Mouse (Mus musculus) heart, postnatal 0 days (tissue): ENCODE data around the gene Tmem127. TPM values are rescaled to one million over a fixed set of nuclear protein-coding genes. Genes with fewer than 3 reads are reported as not detected.

ENCODE experiments used
- ATAC-seq: fragments of 200-750 bp; cut with Nextera tagmentation; 2 replicates; pipeline ENCODE4 v1.8.0; 2017; ENCODE audit warnings: low read depth, moderate number of reproducible peaks, moderate library complexity; ENCODE audit not compliant: insufficient read depth
- DNase-seq: peaks from one replicate; pipeline ENCODE4 v3.0.0-alpha.2; 2016; ENCODE audit warnings: low spot score
- H3K27ac ChIP-seq: fragments of 300-500 bp; sonication (generic); 2 replicates; pipeline ENCODE4 v1.5.1; 2014; ENCODE audit warnings: low read depth, mild to moderate bottlenecking
- H3K27me3 ChIP-seq: fragments of 300-500 bp; sonication (generic); 2 replicates; pipeline ENCODE4 v1.6.1; 2014; ENCODE audit warnings: low read length, mixed read lengths; ENCODE audit not compliant: control insufficient read depth, insufficient read depth
- H3K36me3 ChIP-seq: fragments of 300-500 bp; sonication (generic); replicated peaks from 2 replicates; pipeline ENCODE4 v1.6.1; 2014; ENCODE audit warnings: low read length, mixed read lengths; ENCODE audit not compliant: control insufficient read depth, insufficient read depth
- H3K4me1 ChIP-seq: fragments of 300-500 bp; sonication (generic); 2 replicates; pipeline ENCODE4 v1.6.1; 2014; ENCODE audit warnings: antibody characterized with exemption; ENCODE audit not compliant: control insufficient read depth, insufficient read depth
- H3K4me2 ChIP-seq: fragments of 300-500 bp; sonication (generic); 2 replicates; pipeline ENCODE4 v1.6.1; 2014; ENCODE audit warnings: low read depth, mild to moderate bottlenecking, low read length, moderate library complexity
- H3K4me3 ChIP-seq: fragments of 300-500 bp; sonication (generic); 2 replicates; pipeline ENCODE4 v1.5.1; 2014; ENCODE audit warnings: low read depth, low read length
- H3K9ac ChIP-seq: fragments of 300-500 bp; sonication (generic); replicated peaks from 2 replicates; pipeline ENCODE4 v1.6.1; 2014; ENCODE audit warnings: low read depth, low read length, mixed read lengths
- H3K9me3 ChIP-seq: fragments of 300-500 bp; sonication (generic); replicated peaks from 2 replicates; pipeline ENCODE4 v1.6.1; 2016; ENCODE audit warnings: low read length; ENCODE audit not compliant: control insufficient read depth
- CTCF ChIP-seq: IDR thresholded peaks from 2 replicates; pipeline ENCODE4 v1.5.1; 2016; ENCODE audit warnings: antibody characterized with exemption, control low read depth, low read depth
- EP300 ChIP-seq: IDR thresholded peaks from 2 replicates; pipeline ENCODE4 v1.6.1; 2016; ENCODE audit warnings: antibody characterized with exemption, low read depth
- WGBS: fragments of 180-500 bp; shearing (Covaris S2); extraction: QIAGEN DNeasy Blood & Tissue Kit; methylation state at CpG from one replicate; pipeline ENCODE4 v1.1.7; 2014; 5-methylcytosine and 5-hydroxymethylcytosine counted together
- polyA plus RNA-seq: library from polyadenylated mRNA; unstranded; fragments of >200 nt; fragmentation: Nextera tagmentation; extraction: Ambion mirVana; gene quantifications from 2 replicates; pipeline ENCODE4 v1.2.1, GENCODE M21; 2015
- total RNA-seq: library from RNA; depleted of rRNA; stranded (reverse); fragments of >200 nt; gene quantifications from 2 replicates; pipeline ENCODE4 v1.2.3, GENCODE M21; 2014; ENCODE audit warnings: low replicate concordance

Tmem127 gene
- total and polyA plus RNA-seq, 2 experiments from 2014 or later, result 22.1 to 75.3 TPM

DNA sequence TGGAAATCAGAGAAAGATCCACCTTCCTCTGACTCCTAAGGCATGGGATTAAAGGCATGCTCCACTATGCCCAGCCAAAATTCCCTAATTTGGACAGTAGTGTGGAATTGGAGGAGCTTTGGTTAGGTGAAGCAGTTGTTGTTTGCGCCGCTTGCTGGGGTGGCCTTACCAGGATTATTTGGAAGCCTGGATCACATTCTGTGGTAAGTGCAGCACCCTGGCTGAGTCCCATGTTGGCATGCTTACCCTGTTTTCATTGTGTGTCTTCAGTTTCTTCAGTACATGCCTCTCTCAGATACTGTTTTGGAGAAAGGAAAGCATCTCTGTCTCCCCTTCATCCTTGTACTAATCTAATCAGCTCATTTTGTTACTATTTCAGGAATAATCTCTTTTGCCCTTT lies 26.9 kb downstream of the Tmem127 start:
- Histone ChIP-seq H3K9me3 (no peaks in the 10 kb centered on the region), H3K4me1 (peaks cover 30% of the 10 kb centered on the region), H3K9ac (no peak overlapping the region), H3K36me3 (peaks cover 6% of the 10 kb centered on the region; the same call in 1 of the 2 replicates), H3K27me3 (no peaks in the 10 kb centered on the region), H3K27ac (peak overlapping the region; percentile 51), H3K4me3 (no peak overlapping the region), H3K4me2 (peak overlapping the region; percentile 30; the same call in 1 of the 2 replicates)
- DNase-seq (no peak), ATAC-seq (no peak)
- no peak for TF ChIP-seq CTCF
- 55% methylated on average over 2 of the region's 2 CpGs for WGBS

DNA sequence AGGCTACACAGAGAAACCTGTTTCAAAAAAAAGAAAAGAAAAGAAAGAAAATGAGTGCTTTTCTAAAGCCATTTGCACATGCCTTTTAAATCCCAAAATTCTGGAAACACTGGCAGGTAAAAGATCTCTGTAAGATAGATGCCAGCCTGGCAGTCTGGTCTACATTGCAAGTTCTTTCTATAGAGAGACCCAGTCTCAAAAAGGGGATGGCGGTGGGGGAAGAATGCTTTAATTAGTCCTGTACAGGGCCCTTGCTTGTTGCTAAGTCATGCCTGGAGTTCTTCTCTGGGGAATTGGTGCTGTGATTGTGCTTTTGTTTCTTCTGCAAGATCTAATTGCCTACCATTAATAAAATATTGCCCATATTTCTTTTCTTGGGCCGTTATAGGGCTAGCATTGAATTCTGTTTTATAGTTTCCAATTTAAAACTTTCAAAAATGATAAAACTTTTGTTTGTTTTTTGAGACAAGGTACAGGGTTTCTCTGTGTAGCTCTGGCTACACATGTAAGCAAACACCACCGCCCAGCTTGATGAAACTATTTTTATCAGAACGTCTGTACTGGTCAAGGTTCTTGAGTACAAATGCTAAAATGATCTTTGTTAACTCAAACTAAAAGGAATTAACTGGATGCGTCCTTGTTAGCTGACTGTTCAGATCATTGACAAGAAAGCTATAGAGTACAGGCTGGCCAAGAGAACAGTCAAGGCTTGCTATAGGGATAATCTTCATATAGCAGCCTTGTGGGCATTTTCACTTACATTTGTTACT lies 28.0 kb downstream of the Tmem127 start:
- H3K36me3 ChIP-seq, result peaks cover 6% of the 10 kb centered on the region; the same call in 1 of the 2 replicates
- H3K4me2 ChIP-seq, result peak overlapping the region; percentile 36
- no peaks in the 10 kb centered on the region for H3K27me3 ChIP-seq
- no peak for ATAC-seq
- 0 out of 2 replicates have a peak overlapping the region, but pooled peaks have one; percentile 15 for H3K9ac ChIP-seq
- H3K27ac ChIP-seq, result peak overlapping the region; percentile 48
- DNase-seq, result no peak
- H3K4me3 ChIP-seq, result no peak overlapping the region
- WGBS, result 49% methylated on average over 5 of the region's 5 CpGs
- TF ChIP-seq EP300 (no peak), CTCF (no peak)
- H3K4me1 ChIP-seq, result peaks cover 30% of the 10 kb centered on the region
- no peaks in the 10 kb centered on the region for H3K9me3 ChIP-seq

DNA sequence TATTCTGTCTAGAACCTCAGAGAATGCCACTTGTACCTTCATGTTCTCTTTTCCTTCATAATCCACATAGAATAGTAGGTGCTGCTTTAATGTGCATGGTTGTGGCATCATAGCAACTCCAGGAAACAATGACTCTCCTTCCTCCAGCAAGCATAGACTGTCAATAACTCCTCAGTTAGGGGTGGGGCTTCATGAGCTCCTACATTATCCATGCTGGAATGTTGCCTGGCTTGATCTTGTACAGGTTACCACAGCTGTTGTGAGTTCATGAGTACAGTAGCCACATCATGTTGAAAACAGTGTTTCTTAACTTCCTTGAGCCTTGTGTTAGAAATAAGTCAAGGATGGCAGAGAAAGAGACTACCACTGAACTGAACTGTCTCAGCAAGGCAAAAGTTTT lies 30.5 kb downstream of the Tmem127 start:
- H3K4me1 ChIP-seq, result peaks cover 20% of the 10 kb centered on the region; the same call in 1 of the 2 replicates
- H3K36me3 ChIP-seq, result no peaks in the 10 kb centered on the region

GRCm38 (mm10) chr2:127292250-127292649 lies 44.5 kb downstream of the Tmem127 start:
- Histone ChIP-seq H3K9me3 (no peaks in the 10 kb centered on the region), H3K27me3 (no peaks in the 10 kb centered on the region), H3K9ac (no peak overlapping the region), H3K4me1 (no peaks in the 10 kb centered on the region), H3K4me2 (no peak overlapping the region), H3K27ac (no peak overlapping the region), H3K36me3 (peaks cover 72% of the 10 kb centered on the region), H3K4me3 (no peak overlapping the region)
- whole genome bisulfite sequencing, result 48% methylated on average over 4 of the region's 4 CpGs
- ATAC-seq (no peak), DNase-seq (no peak)
- TF ChIP-seq EP300 (no peak), CTCF (no peak)

More for the DNA sequence above, 30.5 kb downstream of the Tmem127 start:
- no peak for TF ChIP-seq CTCF
- ATAC-seq (no peak), DNase-seq (no peak)
- H3K9me3 ChIP-seq, result no peaks in the 10 kb centered on the region
- no peak overlapping the region for H3K4me2 ChIP-seq
- no peaks in the 10 kb centered on the region for H3K27me3 ChIP-seq
- no peak overlapping the region for H3K27ac ChIP-seq
- no peak overlapping the region for H3K4me3 ChIP-seq
- no peak overlapping the region for H3K9ac ChIP-seq

DNA sequence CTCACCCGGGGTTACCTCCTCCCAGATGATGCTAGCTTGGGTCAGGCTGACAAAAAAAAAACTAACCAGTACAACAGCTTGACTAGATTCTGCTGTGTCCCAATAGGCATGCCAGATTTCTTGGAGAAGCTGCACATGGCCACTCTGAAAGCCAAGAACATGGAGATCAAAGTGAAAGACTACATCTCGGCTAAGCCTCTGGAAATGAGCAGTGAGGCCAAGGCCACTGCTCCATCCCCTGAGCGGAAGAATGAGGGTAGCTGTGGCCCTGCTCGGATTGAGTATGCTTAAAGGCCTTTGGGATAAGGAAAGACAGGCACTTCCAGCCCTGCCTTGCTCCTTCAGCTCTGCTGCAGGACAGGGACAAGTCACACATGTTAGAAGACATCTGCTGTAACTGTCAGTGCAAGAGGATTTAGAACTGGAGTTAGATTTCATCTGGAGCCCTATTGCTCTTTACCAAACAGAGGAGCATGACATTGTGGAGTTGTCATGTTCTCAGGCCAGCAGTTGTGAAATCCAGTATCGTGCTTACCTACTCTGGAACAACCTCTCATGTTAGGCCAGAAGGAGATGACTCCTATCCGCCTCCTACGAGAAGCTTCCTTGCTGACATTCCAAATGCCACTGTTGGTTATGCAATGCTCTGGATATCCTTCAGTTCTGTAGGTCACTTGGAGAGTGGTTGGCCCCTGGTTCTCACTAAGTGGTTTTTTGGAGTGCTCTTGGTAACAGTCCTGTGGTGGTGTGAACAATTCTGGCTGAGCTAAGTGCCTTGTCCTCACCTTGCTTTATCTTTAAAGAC lies 49.5 kb downstream of the Tmem127 start:
- TF ChIP-seq EP300, result no peak
- TF ChIP-seq CTCF, result no peak
- no peak overlapping the region for H3K9ac ChIP-seq
- H3K9me3 ChIP-seq, result no peaks in the 10 kb centered on the region
- no peaks in the 10 kb centered on the region for H3K4me1 ChIP-seq
- WGBS, result 89% methylated on average over 7 of the region's 7 CpGs
- no peak overlapping the region for H3K4me2 ChIP-seq
- ATAC-seq, result no peak
- no peak overlapping the region for H3K4me3 ChIP-seq
- peaks cover 81% of the 10 kb centered on the region for H3K36me3 ChIP-seq
- no peaks in the 10 kb centered on the region for H3K27me3 ChIP-seq
- no peak for DNase-seq
- H3K27ac ChIP-seq, result no peak overlapping the region
